Mouse (Mus musculus) layer of hippocampus, postnatal 10 days (tissue): ENCODE measurements around the gene Spdl1. TPM values are rescaled to one million over a fixed set of nuclear protein-coding genes. Genes with fewer than 3 reads are reported as not detected.
A peak's percentile ranks its signal among the peaks of the same experiment; 100 is the strongest.
"Not testable (repeated sequence)": the region's sequence is repeated elsewhere in the genome, so short reads cannot be mapped to it uniquely, and the experiment has no call there.

ENCODE experiments used
- DNase-seq, 2 experiments: peaks; one replicate each; pipeline ENCODE4 v3.0.0; 2021; ENCODE audit warnings: low spot score in 2 of 2
- total RNA-seq, 2 experiments: library from RNA; stranded (reverse); gene quantifications; 2 replicates each; pipeline ENCODE4 v1.2.3; 2021

Spdl1 gene
- total RNA-seq, 2 experiments from 2014 or later, result 1.0 TPM

- DNase-seq, result no peak
Observed at GRCm38 (mm10) chr11:34814319-34814718, 19.1 kb downstream of the Spdl1 start.

DNA sequence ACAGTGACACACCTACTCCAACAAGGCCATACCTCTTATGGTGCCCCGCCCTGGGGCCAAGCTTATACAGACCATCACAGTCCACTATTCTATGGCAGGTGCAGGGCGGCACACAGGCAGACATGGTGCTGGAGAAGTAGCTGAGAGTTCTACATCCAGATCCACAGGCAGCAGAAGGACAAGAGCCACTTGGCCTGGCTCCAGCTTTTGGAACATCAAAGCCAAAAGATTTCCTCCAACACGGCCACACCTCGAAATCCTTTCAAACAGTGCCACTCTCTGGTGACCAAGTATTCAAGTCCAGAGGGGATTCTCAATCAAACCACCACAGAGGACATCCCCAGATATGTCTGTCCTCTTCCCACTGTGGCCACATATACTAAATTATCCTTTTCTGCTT is 28.4 kb downstream of the Spdl1 start:
- not testable (repeated sequence) for DNase-seq

DNA sequence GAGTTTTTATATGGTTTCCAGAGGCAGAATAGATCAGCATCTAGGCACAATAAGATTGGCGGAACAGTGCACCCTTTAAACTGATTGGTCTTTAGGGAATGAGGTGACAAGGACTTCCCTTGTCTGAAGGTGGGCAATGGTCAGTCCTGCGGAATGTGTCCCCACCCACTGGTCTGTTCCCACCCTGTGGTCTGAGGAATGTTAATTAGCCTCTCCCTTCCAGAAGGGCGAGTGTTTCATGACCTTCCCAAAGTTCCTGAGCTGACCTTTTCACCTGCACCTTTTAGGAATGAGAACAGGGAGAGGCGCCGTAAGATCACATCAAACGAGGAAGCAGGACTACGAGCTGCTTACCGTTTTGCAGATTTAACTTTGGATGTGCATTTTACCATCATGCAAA is 35.4 kb downstream of the Spdl1 start:
- DNase-seq, result not testable (repeated sequence)

- DNase-seq, result peak in 1 of 2 experiments; percentile 37
Observed at GRCm38 (mm10) chr11:34796097-34796496, 37.3 kb downstream of the Spdl1 start.

- no peak for DNase-seq
Observed at GRCm38 (mm10) chr11:34791872-34792271, 41.6 kb downstream of the Spdl1 start.

- DNase-seq, result no peak
Observed at GRCm38 (mm10) chr11:34784864-34785263, 48.6 kb downstream of the Spdl1 start.

DNA sequence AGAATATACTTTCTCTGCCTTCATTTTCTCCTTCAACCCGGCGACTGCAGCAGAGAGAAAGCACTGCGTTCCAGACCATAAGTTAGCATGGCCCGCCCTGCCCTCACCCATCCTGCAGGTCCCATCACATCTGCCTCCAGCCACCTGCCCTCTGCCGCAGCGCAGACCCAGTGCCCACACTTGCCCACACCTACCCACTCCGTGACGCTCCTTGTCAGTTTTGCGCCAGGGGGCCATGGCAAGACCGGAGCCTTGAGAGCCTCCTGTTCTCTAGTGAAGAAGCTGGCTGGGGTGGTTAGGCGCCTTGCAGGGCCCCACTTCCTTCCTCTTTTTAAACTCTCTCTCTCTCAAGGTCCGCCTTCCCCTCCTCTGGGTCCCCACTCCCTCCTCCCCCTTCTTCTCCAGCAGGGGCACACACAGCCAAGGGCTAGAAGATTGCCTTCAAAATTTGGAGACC is 49.8 kb downstream of the Spdl1 start, which contains the start of gene Dock2:
Dock2 (minus strand) TSS at position 306 of the 457 bp plus-strand sequence.
- DNase-seq, result no peak

DNA sequence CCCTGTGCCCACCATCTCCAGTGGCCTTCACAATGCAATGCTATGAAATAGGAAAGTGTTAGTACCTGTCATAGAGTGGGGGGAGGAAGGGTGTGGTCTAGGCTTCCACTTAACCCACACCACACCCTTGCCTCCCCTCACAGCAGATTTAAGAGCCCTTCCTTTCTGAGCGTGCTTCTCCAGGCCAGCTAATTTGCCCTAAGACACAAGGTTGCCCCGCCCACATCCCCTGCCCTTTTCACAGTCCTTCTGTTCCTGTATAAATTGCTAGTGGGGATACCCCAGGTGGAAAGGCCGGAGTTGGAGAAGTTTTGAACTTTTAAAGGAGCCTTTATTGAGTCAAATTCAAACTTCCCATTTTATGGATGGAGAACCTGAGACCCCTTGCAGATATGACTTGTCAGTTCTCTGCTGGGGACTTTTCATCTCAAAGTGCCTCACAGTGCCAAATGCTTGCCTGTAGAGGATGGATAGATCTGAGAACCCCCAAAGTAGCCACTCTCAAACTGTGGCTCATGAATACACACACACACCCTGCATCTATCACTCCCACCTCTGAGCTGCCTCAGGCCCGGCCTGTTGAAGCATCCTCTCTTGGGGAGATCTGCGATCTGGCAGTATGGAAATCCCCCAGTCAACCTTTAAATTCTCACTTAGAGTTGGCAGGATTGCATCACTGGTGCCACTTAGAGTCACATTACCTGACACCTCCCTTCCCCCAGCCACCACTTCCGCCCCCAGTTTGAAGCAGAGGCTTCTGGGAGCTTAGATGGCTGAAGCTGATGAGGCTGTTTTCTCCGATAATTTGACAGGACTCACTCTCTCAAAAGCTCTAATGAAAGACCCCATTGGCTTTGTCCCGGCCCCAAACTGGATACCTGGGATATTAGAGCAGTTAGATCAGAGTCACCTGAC is 50.7 kb downstream of the Spdl1 start:
- no peak for DNase-seq

- no peak for DNase-seq
Observed at GRCm38 (mm10) chr11:34780786-34781185, 52.7 kb downstream of the Spdl1 start.

GRCm38 (mm10) chr11:34779966-34780365 is 53.5 kb downstream of the Spdl1 start:
- no peak for DNase-seq

GRCm38 (mm10) chr11:34778351-34778750 is 55.1 kb downstream of the Spdl1 start:
- DNase-seq, result no peak

- no peak for DNase-seq
Observed at GRCm38 (mm10) chr11:34777529-34777928, 55.9 kb downstream of the Spdl1 start.

- no peak for DNase-seq
Observed at GRCm38 (mm10) chr11:34776054-34776453, 57.4 kb downstream of the Spdl1 start.

DNA sequence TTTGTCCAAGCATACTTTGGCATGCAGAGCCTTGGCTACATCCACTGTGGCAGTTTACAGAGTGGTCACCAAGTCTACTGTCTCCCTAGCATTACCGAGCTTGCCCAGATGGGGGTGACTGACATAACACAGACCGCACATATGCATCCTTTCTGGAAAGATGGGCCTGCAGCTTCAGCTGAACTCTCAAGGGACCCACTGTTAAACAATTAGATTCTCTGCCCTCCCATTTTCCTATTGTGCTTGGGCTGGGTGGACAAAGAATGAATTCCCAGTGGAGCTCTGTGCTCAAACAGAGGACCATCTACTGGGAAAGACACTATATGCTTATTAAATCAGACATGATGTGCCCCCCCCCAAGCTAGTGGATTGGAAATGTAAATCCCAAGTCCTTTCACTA is 58.8 kb downstream of the Spdl1 start:
- no peak for DNase-seq

DNA sequence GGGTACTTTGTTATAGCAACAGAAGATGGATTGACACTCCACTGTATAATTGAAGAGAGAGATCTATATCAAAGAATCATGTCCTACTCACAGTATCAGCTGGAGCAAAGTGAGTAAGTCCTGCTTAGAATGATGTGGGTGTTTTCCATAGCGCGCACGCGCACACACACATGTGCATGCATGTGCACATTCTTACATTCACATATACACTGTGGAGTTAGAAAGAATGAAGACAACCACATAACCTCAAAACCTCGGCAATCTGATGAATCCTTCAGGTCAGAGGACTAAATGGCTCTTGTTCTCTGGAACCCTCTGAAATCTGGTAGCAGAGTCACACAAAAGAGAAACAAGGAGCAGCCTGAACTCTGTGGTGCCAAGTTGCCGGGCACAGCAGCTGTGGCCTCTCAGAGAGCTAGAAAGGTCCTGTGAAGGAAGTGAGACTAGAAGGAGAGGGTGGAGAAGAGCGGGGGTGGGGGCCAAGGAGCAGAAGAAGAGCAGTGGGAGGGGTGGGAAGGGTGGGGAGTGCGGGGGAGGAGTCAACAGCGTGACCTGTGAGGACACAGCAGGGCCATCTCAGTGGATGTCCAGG is 60.0 kb downstream of the Spdl1 start:
- DNase-seq, result no peak

GRCm38 (mm10) chr11:34771221-34771986 is 62.0 kb downstream of the Spdl1 start:
- DNase-seq, result peak in 1 of 2 experiments; percentile 25

DNA sequence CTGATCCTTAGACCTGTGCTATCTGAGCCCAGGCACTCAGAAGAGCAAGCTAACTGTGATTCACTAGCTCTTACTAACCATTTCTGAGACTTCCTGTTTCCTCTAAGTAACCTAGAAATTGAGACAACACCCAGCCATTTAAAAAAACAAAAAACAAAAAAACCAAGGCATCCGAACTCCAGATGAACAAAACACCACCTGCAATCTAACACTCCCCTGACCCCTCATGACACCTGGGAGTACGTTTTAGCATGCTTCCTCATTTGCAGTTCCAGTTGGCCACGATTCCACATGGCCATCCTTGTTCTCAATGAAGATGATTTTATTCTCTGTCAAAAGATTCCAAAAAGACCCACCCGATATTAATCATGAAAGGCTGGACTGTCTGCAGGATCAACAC is 62.8 kb downstream of the Spdl1 start:
- no peak for DNase-seq

DNA sequence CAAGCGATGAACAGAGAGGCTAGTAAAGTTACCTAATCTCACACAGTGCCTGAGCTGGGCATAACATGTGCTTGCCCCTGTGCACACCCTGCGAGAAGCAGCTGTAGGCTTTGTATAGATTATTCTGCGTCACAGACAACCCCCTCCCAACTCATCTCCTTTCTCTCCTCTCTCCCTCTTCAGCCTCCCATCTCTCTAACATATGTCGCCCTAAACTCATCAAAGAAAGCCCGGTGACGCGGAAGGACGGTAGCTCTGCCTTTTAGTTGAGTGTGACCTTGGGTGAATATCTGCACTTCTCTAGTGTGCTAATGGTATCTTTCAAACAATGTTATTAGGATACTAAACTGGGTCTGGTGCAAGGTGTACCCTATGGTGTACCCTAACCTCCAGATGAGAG is 63.5 kb downstream of the Spdl1 start:
- no peak for DNase-seq

- no peak for DNase-seq
Observed at GRCm38 (mm10) chr11:34769396-34769795, 64.0 kb downstream of the Spdl1 start.

DNA sequence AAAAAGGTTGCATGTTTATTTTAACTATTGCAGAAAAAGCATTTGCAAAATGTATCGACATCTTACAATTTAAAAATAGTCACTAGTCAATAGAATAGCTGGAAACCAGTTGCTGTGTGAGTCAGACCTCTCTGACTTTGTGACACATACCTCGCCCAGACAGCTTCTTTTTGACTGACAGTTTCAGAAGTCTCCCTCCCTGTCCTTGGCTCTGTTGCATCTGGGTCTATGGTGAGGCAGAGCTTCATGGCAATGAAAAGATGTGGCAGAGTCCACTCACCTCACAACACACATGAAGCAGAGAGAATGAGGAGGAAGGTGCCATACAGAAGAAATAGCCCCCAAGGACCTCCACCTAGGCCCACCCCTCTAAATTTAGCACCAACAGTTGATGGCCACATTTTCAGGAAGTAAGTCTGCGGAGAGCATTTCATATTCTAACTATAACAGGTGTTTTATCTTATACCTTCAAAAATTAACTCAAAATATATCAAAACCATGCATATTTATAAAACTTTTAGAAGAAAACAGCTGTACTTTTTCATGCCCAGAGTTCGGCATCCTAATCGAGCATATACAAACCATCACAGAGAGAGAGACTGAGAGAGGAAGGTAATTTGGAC is 69.6 kb downstream of the Spdl1 start:
- no peak for DNase-seq

- DNase-seq, result no peak
Observed at GRCm38 (mm10) chr11:34762570-34763127, 70.8 kb downstream of the Spdl1 start.
